Mouse (Mus musculus) activated CD4-positive, CD25-positive, alpha-beta regulatory T cell, adult 4 months (primary cell): ENCODE data around the gene Mad2l2. TPM values are rescaled to one million over a fixed set of nuclear protein-coding genes. Genes with fewer than 3 reads are reported as not detected.
"Not testable (repeated sequence)": the region's sequence is repeated elsewhere in the genome, so short reads cannot be mapped to it uniquely, and the experiment has no call there.

ENCODE experiments used
- ATAC-seq: one replicate; pipeline ENCODE4 v1.8.0; 2017
- polyA plus RNA-seq, 2 experiments: library from polyadenylated mRNA; unstranded; fragments of 100-300 nt; shearing (Covaris generic); gene quantifications; one replicate each; pipeline ENCODE4 v1.2.1; 2017

The Mad2l2 gene
- polyA plus RNA-seq, 2 experiments from 2014 or later = 39.2 to 48.2 TPM

GRCm38 (mm10) chr4:148173811-148174494 is 43.8 kb downstream of the Mad2l2 start:
- no peak for ATAC-seq

- no peak for ATAC-seq
These were observed 44.3 kb downstream of the Mad2l2 start for GRCm38 (mm10) chr4:148174495-148174862.

- not testable (repeated sequence) for ATAC-seq
These were observed 46.4 kb downstream of the Mad2l2 start for GRCm38 (mm10) chr4:148176603-148177002.

- ATAC-seq = no peak
These were observed 47.5 kb downstream of the Mad2l2 start for GRCm38 (mm10) chr4:148177716-148178115.

- no peak for ATAC-seq
These were observed 51.3 kb downstream of the Mad2l2 start for GRCm38 (mm10) chr4:148181483-148181882.

GRCm38 (mm10) chr4:148182363-148182762 is 52.2 kb downstream of the Mad2l2 start:
- no peak for ATAC-seq

GRCm38 (mm10) chr4:148184564-148184963 is 54.4 kb downstream of the Mad2l2 start:
- no peak for ATAC-seq

- no peak for ATAC-seq
These were observed 55.6 kb downstream of the Mad2l2 start for GRCm38 (mm10) chr4:148185819-148186218.

- not testable (repeated sequence) for ATAC-seq
These were observed 58.6 kb downstream of the Mad2l2 start for GRCm38 (mm10) chr4:148188767-148189166.

GRCm38 (mm10) chr4:148192707-148193245 is 62.6 kb downstream of the Mad2l2 start:
- no peak for ATAC-seq

- no peak for ATAC-seq
These were observed 64.2 kb downstream of the Mad2l2 start for GRCm38 (mm10) chr4:148194400-148194799.

Other genes starting within 250 kb of the Mad2l2 start
- gene Mfn2, start 225.7 kb upstream of the Mad2l2 start, polyA plus RNA-seq = 10 to 100 TPM; 17.2 to 23.9 TPM
- gene Plod1, start 193.6 kb upstream of the Mad2l2 start, polyA plus RNA-seq = 1 to 10 TPM; 2.8 to 4.0 TPM
- gene 2510039O18Rik, start 189.5 kb upstream of the Mad2l2 start, polyA plus RNA-seq = 10 to 100 TPM in 1 of 2 experiments, 1 to 10 TPM in 1; 8.9 to 11.4 TPM
- not detected for gene Nppb, start 144.6 kb upstream of the Mad2l2 start, polyA plus RNA-seq
- gene Nppa, start 129.7 kb upstream of the Mad2l2 start, polyA plus RNA-seq = not detected
- gene Clcn6, start 91.6 kb upstream of the Mad2l2 start, polyA plus RNA-seq = 1 to 10 TPM; 2.4 to 3.3 TPM
- 10 to 100 TPM in 1 of 2 experiments, 1 to 10 TPM in 1; 6.0 to 12.9 TPM for gene Mthfr, start 91.3 kb upstream of the Mad2l2 start, polyA plus RNA-seq
- gene Agtrap, start 42.4 kb upstream of the Mad2l2 start, polyA plus RNA-seq = 10 to 100 TPM; 16.7 to 17.4 TPM
- under 1 TPM in 1 of 2 experiments, not detected in 1; 0.11 TPM for gene Draxin, start 314 bp downstream of the Mad2l2 start, polyA plus RNA-seq
- 10 to 100 TPM; 48.2 to 57.2 TPM for gene Fbxo6, start 21.8 kb downstream of the Mad2l2 start, polyA plus RNA-seq
- gene Fbxo44, start 30.1 kb downstream of the Mad2l2 start, polyA plus RNA-seq = 1 to 10 TPM in 1 of 2 experiments, under 1 TPM in 1; 0.29 to 6.2 TPM
- not detected for gene Fbxo2, start 30.2 kb downstream of the Mad2l2 start, polyA plus RNA-seq
- gene Disp3, start 157.6 kb downstream of the Mad2l2 start, polyA plus RNA-seq = not detected